Mouse (Mus musculus): Measurements from ENCODE around the gene Atp8a1.

Gene Atp8a1

DNA sequence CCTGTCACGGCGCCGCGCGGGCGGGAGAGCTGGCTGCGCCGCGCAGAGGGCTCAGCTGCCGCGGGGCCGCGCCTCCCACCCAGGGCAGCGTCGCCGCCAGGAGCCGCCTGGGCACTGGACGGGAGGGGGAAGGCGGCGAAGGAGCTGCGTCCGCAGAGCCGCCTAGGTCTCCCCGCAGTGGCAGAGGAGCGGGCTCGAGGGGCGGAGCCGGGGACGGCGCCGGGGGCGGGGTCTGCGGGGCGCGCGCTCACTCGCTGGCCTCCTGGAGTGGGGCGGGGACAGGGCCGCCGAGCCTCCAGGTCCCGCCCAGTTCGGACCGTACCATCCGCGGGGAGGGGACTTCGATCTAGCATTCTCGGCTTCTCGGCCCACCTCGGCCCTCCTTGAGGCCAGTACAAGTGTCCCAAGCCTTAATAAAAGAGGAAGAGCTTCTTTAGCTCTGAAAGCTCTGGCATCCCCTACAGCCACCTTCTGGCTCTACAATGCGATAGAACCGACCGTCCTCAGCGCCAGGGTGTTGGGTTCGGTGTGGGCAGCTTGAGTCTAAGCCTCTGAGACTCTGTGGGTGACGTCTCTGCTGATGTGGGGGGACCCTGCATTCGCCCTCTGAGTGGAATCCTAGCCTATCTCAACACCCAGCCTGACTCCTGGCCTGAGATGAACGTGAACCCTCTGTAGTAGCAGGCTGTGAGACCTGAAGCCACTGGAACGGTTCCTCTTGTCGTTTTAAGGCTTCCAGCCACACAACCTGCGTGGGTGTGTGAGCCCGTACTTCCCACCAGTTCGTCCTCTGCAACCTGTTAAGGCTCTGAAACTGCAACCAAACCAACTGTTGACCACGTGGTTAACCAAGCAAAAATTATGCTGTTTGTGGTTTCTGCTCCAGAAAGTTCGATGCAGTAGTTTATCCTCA lies at the start of gene Atp8a1:
TSS of gene Atp8a1 (minus strand) at position 182 of the 913 bp plus-strand sequence.
- peak; percentile 97 for DNase-seq (ENCODE audit: low read depth, low spot score)

DNA sequence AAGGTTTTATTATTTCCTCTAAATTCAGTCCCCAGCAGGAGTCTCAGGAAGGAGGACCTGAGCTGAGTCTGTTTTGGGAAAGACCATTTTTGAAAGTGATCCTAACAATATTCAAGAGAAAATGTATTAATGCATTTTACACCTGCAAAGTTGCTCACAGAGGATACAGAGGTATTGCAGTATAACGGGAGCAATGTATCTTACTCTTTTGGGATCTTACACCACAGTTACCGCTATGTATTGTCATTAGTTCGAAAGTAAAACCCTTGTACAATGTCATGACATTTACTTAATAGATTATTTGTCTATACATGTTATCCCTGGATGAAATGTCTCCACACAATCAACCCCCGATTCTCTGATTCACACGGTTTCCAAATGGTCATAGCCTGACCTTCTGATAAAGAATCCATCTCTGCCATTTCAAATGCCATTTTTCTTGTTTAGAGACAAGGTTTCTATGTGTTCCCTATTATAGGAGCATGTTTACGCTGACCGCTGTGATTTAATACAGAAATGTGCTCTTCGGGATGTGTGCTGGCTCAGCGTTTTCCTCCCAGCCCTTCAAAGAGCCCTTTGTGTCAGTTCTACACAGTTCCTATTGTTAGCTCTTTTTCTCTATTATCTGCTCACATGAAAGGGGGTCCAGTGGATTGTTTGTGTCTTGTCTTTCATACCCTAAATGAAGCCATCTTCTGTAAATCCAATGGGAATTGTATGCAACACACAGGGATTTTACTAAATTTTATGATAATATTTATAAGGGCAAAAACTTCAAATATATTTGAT lies 37.4 kb upstream of the Atp8a1 start:
- DNase-seq (ENCODE audit: low read depth, low spot score): no peak

DNA sequence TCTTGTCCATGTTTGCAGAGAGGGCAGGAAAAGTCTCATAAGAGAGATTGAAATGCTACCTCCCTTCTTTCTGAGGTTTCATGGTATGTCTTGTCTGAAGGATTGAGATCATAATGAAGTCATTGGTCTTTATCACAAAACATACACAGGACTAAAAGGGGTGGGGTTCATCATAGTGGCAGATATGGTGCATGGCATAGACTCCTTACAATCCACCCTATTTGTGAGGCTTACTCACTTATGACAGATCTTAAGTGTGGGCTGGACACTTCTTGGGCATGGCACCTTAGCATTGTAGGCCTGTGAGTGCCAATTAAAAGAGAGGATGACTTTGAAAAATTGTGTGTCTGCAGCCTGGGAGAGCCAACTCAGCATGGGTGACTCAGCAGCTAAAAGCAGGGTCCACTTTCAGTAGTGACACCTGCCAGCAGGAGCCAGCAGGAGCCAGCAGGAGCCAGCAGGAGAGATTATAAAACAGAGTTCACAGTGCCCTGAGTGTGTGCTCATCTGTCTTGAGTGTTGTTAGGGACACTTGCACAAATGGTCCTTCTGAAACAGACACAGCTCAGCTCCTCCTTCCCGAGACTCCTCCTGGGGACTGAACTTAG lies 36.4 kb upstream of the Atp8a1 start:
- no peak for DNase-seq (ENCODE audit: low read depth, low spot score)

GRCm38 (mm10) chr5:67871414-67871813 lies 24.2 kb upstream of the Atp8a1 start:
- no peak for DNase-seq (ENCODE audit: low read depth, low spot score)

GRCm38 (mm10) chr5:67866221-67866620 lies 19.0 kb upstream of the Atp8a1 start:
- no peak for DNase-seq (ENCODE audit: low read depth, low spot score)

- no peak for DNase-seq (ENCODE audit: low read depth, low spot score)
Observed at GRCm38 (mm10) chr5:67865670-67866069, 18.4 kb upstream of the Atp8a1 start.

DNA sequence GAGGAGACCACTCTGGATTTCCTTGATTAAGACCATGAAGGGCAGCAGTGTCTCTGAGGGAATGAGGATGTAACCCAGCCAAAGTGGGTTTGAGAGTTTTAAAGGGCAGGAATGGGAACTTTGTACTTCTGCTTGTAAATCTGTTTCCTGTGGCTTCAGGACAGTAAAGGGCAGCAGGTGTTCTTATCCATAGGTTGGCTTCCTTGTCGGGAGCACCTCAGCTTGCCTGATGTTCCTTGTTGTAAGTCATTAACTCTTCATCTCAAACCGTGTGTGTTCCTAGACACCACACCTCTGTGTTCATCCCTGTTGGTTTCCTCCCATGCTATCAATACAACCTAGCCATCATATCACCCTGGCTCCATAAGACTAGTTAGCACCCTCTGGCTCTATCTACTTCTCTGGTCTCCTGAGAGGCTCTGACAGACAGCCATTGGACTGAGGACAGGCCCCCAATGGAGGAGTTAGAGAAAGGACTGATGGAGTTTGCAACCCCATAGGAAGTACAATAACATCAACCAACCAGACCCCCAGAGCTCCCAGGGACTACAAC lies 17.4 kb upstream of the Atp8a1 start:
- DNase-seq (ENCODE audit: low read depth, low spot score): no peak

DNA sequence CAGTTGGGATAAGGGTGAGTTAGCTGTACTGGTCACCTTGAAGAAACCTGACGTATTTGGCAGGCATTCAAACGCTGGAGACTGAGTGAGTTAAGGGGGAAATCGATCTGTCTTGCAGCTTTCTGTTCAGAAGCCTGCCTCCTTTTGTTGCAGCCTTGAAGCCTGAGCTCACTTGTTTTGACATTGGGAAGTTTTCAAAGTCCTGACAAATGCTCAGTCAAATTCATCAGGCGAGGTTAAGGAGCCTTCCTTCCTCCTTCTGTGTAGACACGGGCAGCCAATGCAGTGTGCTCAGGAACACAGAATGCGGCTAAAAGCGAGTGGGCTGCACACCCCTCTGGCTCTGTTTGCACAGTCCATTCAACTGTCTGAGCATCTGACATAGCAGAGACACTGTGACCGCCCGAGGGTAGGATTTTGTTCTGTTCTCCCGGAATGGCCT lies 16.7 kb upstream of the Atp8a1 start:
- no peak for DNase-seq (ENCODE audit: low read depth, low spot score)

DNA sequence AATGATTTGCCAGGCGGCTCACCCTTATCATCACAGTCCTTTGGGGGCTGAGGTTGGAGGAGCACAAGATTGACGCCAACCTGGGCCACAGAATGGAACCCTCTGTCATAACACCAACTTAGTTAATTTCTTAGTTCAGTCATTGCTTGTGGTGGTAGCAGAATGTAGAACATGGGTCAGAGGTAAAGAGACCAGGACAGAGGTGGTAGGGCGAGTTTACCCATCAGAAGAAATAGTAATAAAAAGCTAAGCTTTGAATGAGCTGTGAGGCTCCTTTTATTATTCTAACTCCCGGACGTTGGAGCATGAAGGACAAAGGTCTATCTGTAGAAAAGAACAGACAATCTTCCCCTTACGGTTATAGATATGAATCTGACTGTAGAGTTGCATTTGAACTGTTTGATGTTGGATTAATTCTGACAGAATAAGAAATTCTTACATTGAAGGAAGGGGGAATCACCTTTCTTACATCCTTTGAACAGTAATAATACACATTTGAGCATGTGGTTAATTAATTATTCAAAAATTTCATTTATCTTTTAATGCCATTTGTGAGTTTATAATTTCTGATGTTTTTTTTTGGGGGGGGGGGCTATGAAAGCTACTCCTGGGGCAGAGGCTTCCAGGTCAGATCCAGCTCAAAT lies 7.9 kb upstream of the Atp8a1 start:
- DNase-seq (ENCODE audit: low read depth, low spot score): no peak

DNA sequence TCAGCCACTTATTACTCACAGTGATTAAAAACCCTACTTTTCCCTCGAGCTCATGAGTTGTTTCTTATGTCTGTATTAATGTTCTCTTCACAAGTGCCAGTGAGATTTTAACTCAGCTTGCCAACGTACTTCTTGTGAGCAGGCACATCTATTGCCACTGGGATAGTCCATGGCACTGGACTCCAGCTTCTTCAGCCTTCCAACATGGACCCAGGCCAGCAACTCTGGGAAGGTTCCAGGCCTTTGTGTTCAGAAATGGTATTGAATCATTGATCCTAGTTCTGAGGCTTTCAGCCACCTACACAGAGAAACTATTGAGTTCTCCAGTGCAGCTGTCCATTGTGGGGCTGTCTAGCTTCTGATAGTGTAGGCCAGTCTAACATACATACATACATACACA lies 5.6 kb upstream of the Atp8a1 start:
- DNase-seq (ENCODE audit: low read depth, low spot score): no peak

- DNase-seq (ENCODE audit: low read depth, low spot score): no peak
Observed at GRCm38 (mm10) chr5:67849411-67849810, 2.2 kb upstream of the Atp8a1 start.

DNA sequence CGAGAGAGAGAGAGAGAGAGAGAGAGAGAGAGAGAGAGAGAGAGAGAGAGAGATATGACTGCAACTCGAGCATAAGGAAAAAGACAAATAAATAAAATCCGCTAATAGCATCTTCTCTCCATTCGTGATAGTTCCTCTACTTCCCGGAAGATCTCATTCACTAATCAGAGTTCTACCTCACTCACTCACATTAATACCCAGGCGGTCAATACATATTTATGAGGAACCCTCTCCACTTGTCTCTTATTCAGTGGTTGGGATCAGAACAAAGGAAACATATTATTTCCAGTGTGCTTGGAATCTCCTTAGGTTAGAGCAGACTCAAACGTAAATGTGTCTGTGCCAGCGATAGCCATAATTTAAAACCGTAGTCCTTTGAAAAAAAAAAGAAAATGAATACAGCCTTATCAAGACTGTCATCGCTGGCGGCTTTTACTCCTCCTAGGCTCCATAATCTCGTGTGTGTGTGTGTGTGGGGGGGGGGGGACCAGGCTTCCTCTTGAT lies 1.3 kb upstream of the Atp8a1 start:
- no peak for DNase-seq (ENCODE audit: low read depth, low spot score)

- peak; percentile 78 for DNase-seq (ENCODE audit: low read depth, low spot score)
Observed at GRCm38 (mm10) chr5:67846361-67847224, 641 bp downstream of the Atp8a1 start.

DNA sequence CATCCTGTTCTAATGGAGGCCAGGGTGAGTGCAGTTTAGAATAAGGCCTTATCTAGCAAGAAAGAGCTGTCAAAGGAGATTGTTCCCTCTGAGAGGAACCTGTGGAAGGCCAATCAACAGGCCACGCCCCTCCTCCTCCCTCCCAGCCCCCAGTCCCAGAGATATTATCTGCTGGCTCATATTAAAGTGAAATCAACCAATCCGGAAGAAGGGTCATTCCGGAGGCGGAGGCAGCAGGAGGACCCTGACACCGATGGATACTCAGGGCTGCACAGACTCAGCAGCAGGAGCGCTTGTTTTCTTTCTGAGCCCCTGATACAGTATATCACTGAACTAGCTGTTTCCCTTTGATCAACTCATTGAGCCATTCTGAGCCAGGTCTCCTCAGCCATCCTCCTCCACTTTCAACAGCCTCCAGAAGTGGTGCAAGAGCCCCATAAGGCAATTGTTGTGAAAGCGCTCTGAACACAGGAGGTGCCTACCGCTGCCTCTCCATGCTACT lies 2.0 kb downstream of the Atp8a1 start:
- DNase-seq (ENCODE audit: low read depth, low spot score): peak; percentile 27

GRCm38 (mm10) chr5:67844070-67844469 lies 3.2 kb downstream of the Atp8a1 start:
- no peak for DNase-seq (ENCODE audit: low read depth, low spot score)

- DNase-seq (ENCODE audit: low read depth, low spot score): no peak
Observed at GRCm38 (mm10) chr5:67842306-67842705, 4.9 kb downstream of the Atp8a1 start.

DNA sequence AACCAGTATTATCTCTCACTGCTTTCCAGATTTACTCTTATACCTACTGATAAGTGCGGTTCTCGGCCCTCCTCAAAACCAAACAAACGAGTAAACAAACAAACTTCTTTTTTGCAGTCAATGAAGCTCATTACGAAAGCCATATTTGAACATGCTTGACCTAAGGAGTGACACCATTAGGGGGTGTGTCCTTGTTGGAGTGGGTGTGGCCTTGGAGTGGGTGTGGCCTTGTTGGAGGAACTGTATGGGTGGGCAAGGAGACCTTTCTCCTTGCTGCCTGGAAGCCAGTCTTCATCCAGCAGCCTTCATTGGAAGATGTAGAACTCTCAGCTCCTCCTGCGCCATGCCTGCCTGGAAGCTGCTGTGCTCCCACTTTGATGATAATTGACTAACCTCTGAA lies 13.4 kb downstream of the Atp8a1 start:
- no peak for DNase-seq (ENCODE audit: low read depth, low spot score)

- DNase-seq (ENCODE audit: low read depth, low spot score): peak; percentile 32
Observed at GRCm38 (mm10) chr5:67831293-67832147, 15.7 kb downstream of the Atp8a1 start.

DNA sequence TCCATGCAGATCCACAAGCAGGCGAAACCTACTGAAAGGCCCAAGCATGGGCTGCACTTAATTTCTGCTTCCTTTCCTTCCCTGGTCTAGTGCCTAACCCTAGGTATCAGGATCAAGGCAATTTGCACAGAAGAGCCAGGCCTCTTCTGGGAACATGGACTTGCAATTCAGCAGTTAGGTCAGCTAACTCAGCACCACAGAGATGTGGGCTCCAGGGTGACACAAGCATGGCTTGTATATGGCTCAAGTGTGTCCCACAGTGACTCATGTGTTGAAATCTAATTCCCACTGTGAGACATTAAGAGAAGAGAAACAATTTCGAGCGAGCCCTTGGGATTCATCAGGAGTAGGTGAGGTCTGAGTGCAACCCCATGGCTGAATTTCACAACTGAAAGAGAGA lies 18.9 kb downstream of the Atp8a1 start:
- no peak for DNase-seq (ENCODE audit: low read depth, low spot score)

Measured in CD4-positive helper T cell, adult 2 months (primary cell).